Mouse (Mus musculus) brain, embryonic 18.5 days (tissue): ENCODE results near the gene Kpna2.
"Not testable (repeated sequence)": the region's sequence is repeated elsewhere in the genome, so short reads cannot be mapped to it uniquely, and the experiment has no call there.

Experiments
- DNase-seq: peaks from one replicate; pipeline ENCODE4 v3.0.0-alpha.2; 2012; ENCODE audit warnings: low read depth, low spot score

Kpna2 gene

GRCm38 (mm10) chr11:106999151-106999948 lies at the start of gene Kpna2:
Gene Kpna2, minus strand, starts transcription at chr11:106999541.
- peak; percentile 92 for DNase-seq

- DNase-seq = no peak
These were observed 47.7 kb upstream of the Kpna2 start for GRCm38 (mm10) chr11:107046766-107047620.

GRCm38 (mm10) chr11:107045546-107045945 lies 46.2 kb upstream of the Kpna2 start:
- no peak for DNase-seq

GRCm38 (mm10) chr11:107044321-107044720 lies 45.0 kb upstream of the Kpna2 start:
- DNase-seq = no peak

GRCm38 (mm10) chr11:107043361-107043760 lies 44.0 kb upstream of the Kpna2 start:
- no peak for DNase-seq

- DNase-seq = no peak
These were observed 42.1 kb upstream of the Kpna2 start for GRCm38 (mm10) chr11:107041396-107041795.

GRCm38 (mm10) chr11:107039417-107039816 lies 40.1 kb upstream of the Kpna2 start:
- DNase-seq = no peak

- no peak for DNase-seq
These were observed 34.9 kb upstream of the Kpna2 start for GRCm38 (mm10) chr11:107034085-107034810.

- DNase-seq = no peak
These were observed 32.3 kb upstream of the Kpna2 start for GRCm38 (mm10) chr11:107031635-107032034.

- DNase-seq = no peak
These were observed 30.2 kb upstream of the Kpna2 start for GRCm38 (mm10) chr11:107029536-107029935.

- no peak for DNase-seq
These were observed 29.4 kb upstream of the Kpna2 start for GRCm38 (mm10) chr11:107028754-107029153.

GRCm38 (mm10) chr11:107028275-107028618 lies 28.9 kb upstream of the Kpna2 start:
- DNase-seq = no peak

GRCm38 (mm10) chr11:107027431-107028274 lies 28.3 kb upstream of the Kpna2 start:
- DNase-seq = peak; percentile 81

GRCm38 (mm10) chr11:107026554-107027430 lies 27.5 kb upstream of the Kpna2 start:
- DNase-seq = no peak

GRCm38 (mm10) chr11:107025411-107026321 lies 26.3 kb upstream of the Kpna2 start, which contains the start of gene 1810010H24Rik:
Gene 1810010H24Rik, plus strand, starts transcription at chr11:107025681.
- no peak for DNase-seq

GRCm38 (mm10) chr11:107024406-107024805 lies 25.1 kb upstream of the Kpna2 start:
- no peak for DNase-seq

GRCm38 (mm10) chr11:107022050-107022683 lies 22.8 kb upstream of the Kpna2 start:
- no peak for DNase-seq

GRCm38 (mm10) chr11:107019722-107020121 lies 20.4 kb upstream of the Kpna2 start:
- not testable (repeated sequence) for DNase-seq
